Mouse (Mus musculus) forebrain, embryonic 13.5 days (tissue): Measurements from ENCODE around the gene Gm3486. TPM values are rescaled to one million over a fixed set of nuclear protein-coding genes. Genes with fewer than 3 reads are reported as not detected.
"Not testable (repeated sequence)": the region's sequence is repeated elsewhere in the genome, so short reads cannot be mapped to it uniquely, and the experiment has no call there.

ENCODE experiments used
- ATAC-seq: fragments of 200-750 bp; cut with Nextera tagmentation; 2 replicates; pipeline ENCODE4 v1.8.0; 2017
- H3K27ac ChIP-seq: fragments of 300-500 bp; sonication (generic); 2 replicates; pipeline ENCODE4 v1.5.1; 2015; ENCODE audit warnings: inconsistent platforms, mild to moderate bottlenecking, moderate library complexity
- H3K27me3 ChIP-seq: fragments of 300-500 bp; sonication (generic); 2 replicates; pipeline ENCODE4 v1.6.1; 2015; ENCODE audit warnings: mild to moderate bottlenecking, inconsistent platforms
- H3K36me3 ChIP-seq: fragments of 300-500 bp; sonication (generic); 2 replicates; pipeline ENCODE4 v1.6.1; 2015; ENCODE audit warnings: mild to moderate bottlenecking, inconsistent platforms; ENCODE audit not compliant: poor library complexity, severe bottlenecking
- H3K4me1 ChIP-seq: fragments of 300-500 bp; sonication (generic); 2 replicates; pipeline ENCODE4 v1.6.1; 2015; ENCODE audit warnings: inconsistent platforms
- H3K4me2 ChIP-seq: fragments of 300-500 bp; sonication (generic); 2 replicates; pipeline ENCODE4 v1.6.1; 2015; ENCODE audit warnings: inconsistent platforms, mild to moderate bottlenecking, moderate library complexity
- H3K4me3 ChIP-seq: fragments of 300-500 bp; sonication (generic); 2 replicates; pipeline ENCODE4 v1.5.1; 2015; ENCODE audit warnings: mild to moderate bottlenecking, inconsistent platforms
- H3K9ac ChIP-seq: fragments of 300-500 bp; sonication (generic); 2 replicates; pipeline ENCODE4 v1.6.1; 2015; ENCODE audit warnings: mild to moderate bottlenecking, inconsistent platforms
- H3K9me3 ChIP-seq: fragments of 300-500 bp; sonication (generic); replicated peaks from 2 replicates; pipeline ENCODE4 v1.6.1; 2016; ENCODE audit warnings: inconsistent platforms
- WGBS: fragments of 180-500 bp; shearing (Covaris S2); methylation state at CpG from one replicate; pipeline ENCODE4 v1.1.7; 2015; 5-methylcytosine and 5-hydroxymethylcytosine counted together
- polyA plus RNA-seq: library from polyadenylated mRNA; unstranded; fragments of >200 nt; fragmentation: Nextera tagmentation; extraction: Ambion mirVana; gene quantifications from 2 replicates; pipeline ENCODE4 v1.2.1, GENCODE M21; 2015

Gm3486 gene
- not detected in 2 replicates for polyA plus RNA-seq

DNA sequence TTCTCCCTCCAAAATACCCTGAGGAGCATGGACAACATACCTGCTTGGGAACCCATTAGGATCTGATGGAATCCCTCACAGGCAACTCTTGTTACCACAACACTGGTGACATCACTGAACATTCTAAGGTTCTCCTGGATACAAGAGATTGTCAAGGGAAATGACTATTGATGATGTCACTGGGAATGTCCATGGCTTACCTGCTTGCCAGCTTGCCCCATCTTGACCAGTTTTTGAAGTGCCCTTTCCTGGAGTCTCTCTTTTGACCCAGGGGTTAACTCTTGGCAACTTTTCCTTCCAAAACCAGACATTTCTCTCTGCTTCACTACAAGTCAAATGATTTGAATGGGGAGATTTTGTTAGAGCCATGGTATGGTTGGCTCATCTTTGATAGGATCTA lies at the start of gene Gm3486:
Gene Gm3486 (minus strand): TSS at position 101 of the 400 bp plus-strand sequence.
- H3K9me3 ChIP-seq, H3K4me2 ChIP-seq, H3K4me1 ChIP-seq, H3K9ac ChIP-seq, H3K4me3 ChIP-seq, H3K27ac ChIP-seq, H3K27me3 ChIP-seq, H3K36me3 ChIP-seq, ATAC-seq: not testable (repeated sequence)

DNA sequence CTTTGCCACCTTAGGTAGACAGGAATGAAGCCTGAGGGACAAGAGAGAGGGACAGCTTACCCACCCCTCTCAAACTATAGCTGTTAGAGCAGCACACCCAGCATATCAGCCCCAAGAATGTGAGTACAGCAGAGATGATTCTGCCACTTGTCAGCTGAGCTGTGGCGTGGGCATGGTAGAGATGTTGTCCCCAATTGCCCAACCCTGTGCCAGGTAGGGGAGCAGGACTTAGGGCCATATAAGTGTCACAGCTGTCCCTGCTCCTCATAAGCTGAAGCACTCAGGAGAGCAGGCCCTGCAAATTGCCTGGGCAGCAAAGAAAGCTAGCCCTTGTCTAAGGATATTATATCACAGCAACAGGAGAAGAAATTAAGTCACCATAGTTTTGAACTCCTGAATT lies 35.4 kb upstream of the Gm3486 start:
- H3K9ac ChIP-seq, H3K9me3 ChIP-seq, ATAC-seq, H3K4me2 ChIP-seq, H3K27ac ChIP-seq, H3K36me3 ChIP-seq, H3K4me1 ChIP-seq, H3K4me3 ChIP-seq, H3K27me3 ChIP-seq: not testable (repeated sequence)
- WGBS = 81% methylated on average over 1 of the region's 1 CpGs

DNA sequence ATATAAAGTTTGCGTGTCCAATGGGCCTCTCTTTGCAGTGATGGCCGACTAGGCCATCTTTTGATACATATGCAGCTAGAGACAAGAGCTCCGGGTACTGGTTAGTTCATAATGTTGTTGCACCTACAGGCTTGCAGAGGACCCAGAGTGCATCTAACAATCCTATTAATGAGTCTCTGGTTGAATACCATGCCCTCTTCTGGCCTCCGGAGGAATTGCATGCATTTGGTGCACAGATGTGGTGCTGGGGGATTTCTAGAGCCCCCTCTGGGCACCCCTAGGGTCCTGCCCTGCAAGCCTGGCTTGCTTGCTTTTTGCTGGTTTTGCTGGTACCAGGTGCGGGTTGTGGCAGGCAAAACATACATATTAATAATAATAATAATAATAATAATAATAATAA lies 31.4 kb upstream of the Gm3486 start:
- 74% methylated on average over 5 of the region's 5 CpGs for WGBS

DNA sequence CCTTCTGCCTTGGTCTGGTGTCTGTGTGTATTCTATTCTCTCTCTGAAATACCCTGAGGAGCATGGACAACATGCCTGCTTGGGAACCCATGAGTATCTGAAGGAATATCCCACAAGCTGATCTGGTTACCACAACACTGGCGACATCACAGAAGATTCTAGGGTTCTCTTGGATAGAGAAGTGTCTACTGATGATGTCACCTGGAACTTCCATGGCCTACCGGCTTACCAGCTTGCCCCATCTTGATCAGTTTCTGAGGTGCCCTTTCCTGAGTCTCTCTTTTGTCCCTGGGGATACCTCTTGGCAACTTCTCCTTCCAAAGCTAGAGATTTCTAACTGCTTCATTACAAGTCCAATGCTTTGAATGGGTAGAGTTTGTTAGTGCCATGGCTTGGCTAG lies 35.9 kb downstream of the Gm3486 start, which contains the start of gene Gm7954:
Gene Gm7954 (minus strand): TSS at position 101 of the 400 bp plus-strand sequence.
- H3K4me1 ChIP-seq, H3K4me2 ChIP-seq, H3K9me3 ChIP-seq, H3K4me3 ChIP-seq, H3K27me3 ChIP-seq, H3K27ac ChIP-seq, H3K36me3 ChIP-seq, ATAC-seq, H3K9ac ChIP-seq: not testable (repeated sequence)
- no CpG with 5 or more reads among the region's 2 CpGs for WGBS

More for the DNA sequence above, 31.4 kb upstream of the Gm3486 start:
- H3K9ac ChIP-seq, H3K36me3 ChIP-seq, H3K9me3 ChIP-seq, H3K27me3 ChIP-seq, H3K4me3 ChIP-seq, H3K27ac ChIP-seq, H3K4me2 ChIP-seq, H3K4me1 ChIP-seq, ATAC-seq: not testable (repeated sequence)

Other genes with a start within 250 kb of the Gm3486 start
- gene Gm2832, start 210.7 kb downstream of the Gm3486 start, polyA plus RNA-seq = not detected in 2 replicates
- not detected in 2 replicates for gene Gm5798, start 140.9 kb downstream of the Gm3486 start, polyA plus RNA-seq
- not detected in 2 replicates for gene Gm7945, start 103.1 kb downstream of the Gm3486 start, polyA plus RNA-seq
- not detected in 2 replicates for gene Gm6482, start 81.2 kb downstream of the Gm3486 start, polyA plus RNA-seq
- not detected in 2 replicates for gene Gm7954, start 36.0 kb downstream of the Gm3486 start, polyA plus RNA-seq
- not detected in 2 replicates for gene Gm7970, start 66.1 kb upstream of the Gm3486 start, polyA plus RNA-seq
- gene 1700049E17Rik2, start 83.7 kb upstream of the Gm3486 start, polyA plus RNA-seq = not detected in 2 replicates
- not detected in 2 replicates for gene Gm3072, start 135.1 kb upstream of the Gm3486 start, polyA plus RNA-seq
- not detected in 2 replicates for gene Gm3676, start 157.0 kb upstream of the Gm3486 start, polyA plus RNA-seq
- not detected in 2 replicates for gene Gm8068, start 212.4 kb upstream of the Gm3486 start, polyA plus RNA-seq